Mouse (Mus musculus): Measurements from ENCODE around the gene Ndrg3. TPM values are rescaled to one million over a fixed set of nuclear protein-coding genes. Genes with fewer than 3 reads are reported as not detected.

Ndrg3 gene
- polyA plus RNA-seq, 1 experiment, result 41.7 TPM

GRCm38 (mm10) chr2:157006511-157007233 lies 14.8 kb upstream of the Ndrg3 start, which contains the start of gene Dsn1:
Dsn1 (minus strand) TSS chr2:157007154.
- under 1% methylated on average over 56 of the region's 56 CpGs for WGBS
- TF ChIP-seq POLR2A (IDR thresholded peaks at IDR 0.05; ENCODE audit: borderline replicate concordance, extremely low read depth, low read depth, low read length) (peak; percentile 69; the same call in 1 of the 2 replicates), CTCF (IDR thresholded peaks at IDR 0.05; ENCODE audit: insufficient read depth, low read length) (no peak)
- DNase-seq, result peak; percentile 90
- peak within 1 kb of the TSS; percentile 90 for H3K4me3 ChIP-seq (replicated peaks; ENCODE audit: extremely low read depth, low read depth, low read length)
- H3K4me1 ChIP-seq (ENCODE audit: control insufficient read depth, insufficient read depth, low read length), result peaks cover 5% of the 10 kb centered on the region; the same call in 1 of the 2 replicates

GRCm38 (mm10) chr2:157002321-157002720 lies 10.5 kb upstream of the Ndrg3 start:
- WGBS, result 84% methylated on average over 4 of the region's 4 CpGs
- Histone ChIP-seq H3K4me3 (replicated peaks; ENCODE audit: extremely low read depth, low read depth, low read length) (no peak overlapping the region), H3K4me1 (ENCODE audit: control insufficient read depth, insufficient read depth, low read length) (peaks cover 4% of the 10 kb centered on the region; the same call in 1 of the 2 replicates)
- TF ChIP-seq POLR2A (IDR thresholded peaks at IDR 0.05; ENCODE audit: borderline replicate concordance, extremely low read depth, low read depth, low read length) (no peak), CTCF (IDR thresholded peaks at IDR 0.05; ENCODE audit: insufficient read depth, low read length) (no peak)
- DNase-seq, result no peak

- Histone ChIP-seq H3K4me3 (replicated peaks; ENCODE audit: extremely low read depth, low read depth, low read length) (no peak overlapping the region), H3K4me1 (ENCODE audit: control insufficient read depth, insufficient read depth, low read length) (no peaks in the 10 kb centered on the region)
- 87% methylated on average over 5 of the region's 5 CpGs for WGBS
- TF ChIP-seq CTCF (IDR thresholded peaks at IDR 0.05; ENCODE audit: insufficient read depth, low read length), result no peak
- no peak for TF ChIP-seq POLR2A (IDR thresholded peaks at IDR 0.05; ENCODE audit: borderline replicate concordance, extremely low read depth, low read depth, low read length)
- DNase-seq, result no peak
These were observed 6.4 kb upstream of the Ndrg3 start for GRCm38 (mm10) chr2:156998263-156998662.

GRCm38 (mm10) chr2:156996576-156996975 lies 4.7 kb upstream of the Ndrg3 start:
- H3K4me3 ChIP-seq (replicated peaks; ENCODE audit: extremely low read depth, low read depth, low read length), result no peak overlapping the region
- H3K4me1 ChIP-seq (ENCODE audit: control insufficient read depth, insufficient read depth, low read length), result no peaks in the 10 kb centered on the region
- TF ChIP-seq POLR2A (IDR thresholded peaks at IDR 0.05; ENCODE audit: borderline replicate concordance, extremely low read depth, low read depth, low read length) (no peak), CTCF (IDR thresholded peaks at IDR 0.05; ENCODE audit: insufficient read depth, low read length) (peak; percentile 56)
- DNase-seq, result no peak
- WGBS, result 44% methylated on average over 6 of the region's 6 CpGs

- H3K4me1 ChIP-seq (ENCODE audit: control insufficient read depth, insufficient read depth, low read length), result no peaks in the 10 kb centered on the region
- TF ChIP-seq POLR2A (IDR thresholded peaks at IDR 0.05; ENCODE audit: borderline replicate concordance, extremely low read depth, low read depth, low read length) (no peak), CTCF (IDR thresholded peaks at IDR 0.05; ENCODE audit: insufficient read depth, low read length) (no peak)
- H3K4me3 ChIP-seq (replicated peaks; ENCODE audit: extremely low read depth, low read depth, low read length), result peak overlapping the region; percentile 72
- 14% methylated on average over 16 of the region's 16 CpGs for WGBS
- no peak for DNase-seq
These were observed 977 bp downstream of the Ndrg3 start for GRCm38 (mm10) chr2:156990727-156991431.

GRCm38 (mm10) chr2:156987316-156987715 lies 4.5 kb downstream of the Ndrg3 start:
- Histone ChIP-seq H3K4me3 (replicated peaks; ENCODE audit: extremely low read depth, low read depth, low read length) (no peak overlapping the region), H3K4me1 (ENCODE audit: control insufficient read depth, insufficient read depth, low read length) (peaks cover 5% of the 10 kb centered on the region)
- DNase-seq, result no peak
- TF ChIP-seq CTCF (IDR thresholded peaks at IDR 0.05; ENCODE audit: insufficient read depth, low read length) (no peak), POLR2A (IDR thresholded peaks at IDR 0.05; ENCODE audit: borderline replicate concordance, extremely low read depth, low read depth, low read length) (no peak)
- 62% methylated on average over 3 of the region's 3 CpGs for WGBS

GRCm38 (mm10) chr2:156982864-156983263 lies 9.0 kb downstream of the Ndrg3 start:
- 50% methylated on average over 2 of the region's 2 CpGs for WGBS
- Histone ChIP-seq H3K4me1 (ENCODE audit: control insufficient read depth, insufficient read depth, low read length) (peaks cover 5% of the 10 kb centered on the region), H3K4me3 (replicated peaks; ENCODE audit: extremely low read depth, low read depth, low read length) (no peak overlapping the region)
- TF ChIP-seq POLR2A (IDR thresholded peaks at IDR 0.05; ENCODE audit: borderline replicate concordance, extremely low read depth, low read depth, low read length), result no peak
- no peak for TF ChIP-seq CTCF (IDR thresholded peaks at IDR 0.05; ENCODE audit: insufficient read depth, low read length)
- no peak for DNase-seq

- TF ChIP-seq CTCF (IDR thresholded peaks at IDR 0.05; ENCODE audit: insufficient read depth, low read length) (no peak), POLR2A (IDR thresholded peaks at IDR 0.05; ENCODE audit: borderline replicate concordance, extremely low read depth, low read depth, low read length) (no peak)
- no peak for DNase-seq
- 85% methylated on average over 4 of the region's 4 CpGs for WGBS
- peaks cover 5% of the 10 kb centered on the region for H3K4me1 ChIP-seq (ENCODE audit: control insufficient read depth, insufficient read depth, low read length)
- no peak overlapping the region for H3K4me3 ChIP-seq (replicated peaks; ENCODE audit: extremely low read depth, low read depth, low read length)
These were observed 10.6 kb downstream of the Ndrg3 start for GRCm38 (mm10) chr2:156981291-156981690.

- Histone ChIP-seq H3K4me1 (ENCODE audit: control insufficient read depth, insufficient read depth, low read length) (peaks cover 6% of the 10 kb centered on the region), H3K4me3 (replicated peaks; ENCODE audit: extremely low read depth, low read depth, low read length) (no peak overlapping the region)
- no peak for DNase-seq
- no peak for TF ChIP-seq POLR2A (IDR thresholded peaks at IDR 0.05; ENCODE audit: borderline replicate concordance, extremely low read depth, low read depth, low read length)
- no peak for TF ChIP-seq CTCF (IDR thresholded peaks at IDR 0.05; ENCODE audit: insufficient read depth, low read length)
- WGBS, result 28% methylated on average over 2 of the region's 2 CpGs
These were observed 11.8 kb downstream of the Ndrg3 start for GRCm38 (mm10) chr2:156980059-156980458.

All from lung, adult 2 months (tissue).